Mouse (Mus musculus): ENCODE results near the gene Xpo6. TPM values are rescaled to one million over a fixed set of nuclear protein-coding genes. Genes with fewer than 3 reads are reported as not detected.

The Xpo6 gene
- polyA plus RNA-seq, 1 experiment from 2014 or later: 56.2 TPM

GRCm38 (mm10) chr7:126158238-126158637 is 42.1 kb downstream of the Xpo6 start:
- Histone ChIP-seq H3K27ac (ENCODE audit: low read depth, low read length) (no peak overlapping the region), H3K27me3 (ENCODE audit: control insufficient read depth, insufficient read depth, low read length) (no peaks in the 10 kb centered on the region), H3K9ac (ENCODE audit: low read length) (no peak overlapping the region), H3K4me2 (no peak overlapping the region), H3K36me3 (ENCODE audit: control insufficient read depth, insufficient read depth, low read length) (no peaks in the 10 kb centered on the region), H3K4me3 (ENCODE audit: low read depth, low read length) (no peak overlapping the region), H3K9me3 (ENCODE audit: control insufficient read depth, low read length) (no peaks in the 10 kb centered on the region), H3K4me1 (ENCODE audit: control insufficient read depth, insufficient read depth, low read length) (no peaks in the 10 kb centered on the region)
- WGBS: 95% methylated on average over 3 of the region's 3 CpGs
- ATAC-seq (ENCODE audit: low FRiP score) (no peak), DNase-seq (ENCODE audit: low spot score, missing footprints) (peak; percentile 37)

GRCm38 (mm10) chr7:126155746-126156145 is 44.6 kb downstream of the Xpo6 start:
- H3K4me2 ChIP-seq: no peak overlapping the region
- 83% methylated on average over 1 of the region's 1 CpGs for WGBS
- H3K9ac ChIP-seq (ENCODE audit: low read length): no peak overlapping the region
- no peak overlapping the region for H3K4me3 ChIP-seq (ENCODE audit: low read depth, low read length)
- 0 out of 2 replicates have a peak, but pooled peaks cover 3% of the 10 kb centered on the region for H3K36me3 ChIP-seq (ENCODE audit: control insufficient read depth, insufficient read depth, low read length)
- H3K4me1 ChIP-seq (ENCODE audit: control insufficient read depth, insufficient read depth, low read length): no peaks in the 10 kb centered on the region
- ATAC-seq (ENCODE audit: low FRiP score) (no peak), DNase-seq (ENCODE audit: low spot score, missing footprints) (peak; percentile 21)
- H3K27ac ChIP-seq (ENCODE audit: low read depth, low read length): no peak overlapping the region
- H3K9me3 ChIP-seq (ENCODE audit: control insufficient read depth, low read length): no peaks in the 10 kb centered on the region
- no peaks in the 10 kb centered on the region for H3K27me3 ChIP-seq (ENCODE audit: control insufficient read depth, insufficient read depth, low read length)

DNA sequence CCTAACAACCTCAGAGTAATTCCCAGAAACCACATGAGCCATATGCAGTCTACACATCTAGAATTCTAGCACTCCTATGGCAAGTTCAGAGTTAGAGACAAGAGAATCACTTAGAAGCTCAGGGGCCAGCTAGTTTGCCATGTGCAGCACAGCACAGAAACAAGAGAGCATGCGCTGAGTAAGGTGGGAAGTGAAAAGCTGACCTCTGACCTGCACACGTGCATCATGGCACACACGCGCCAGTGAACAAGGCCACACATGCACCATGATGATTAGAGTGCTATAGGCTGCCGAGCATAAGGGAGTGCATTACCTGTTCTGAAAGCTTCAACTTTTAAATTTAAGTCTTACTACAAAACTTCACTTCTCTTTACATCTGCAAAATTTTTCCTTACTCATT is 45.6 kb downstream of the Xpo6 start:
- H3K36me3 ChIP-seq (ENCODE audit: control insufficient read depth, insufficient read depth, low read length): 0 out of 2 replicates have a peak, but pooled peaks cover 3% of the 10 kb centered on the region
- H3K27me3 ChIP-seq (ENCODE audit: control insufficient read depth, insufficient read depth, low read length): no peaks in the 10 kb centered on the region
- no peak overlapping the region for H3K9ac ChIP-seq (ENCODE audit: low read length)
- no peaks in the 10 kb centered on the region for H3K9me3 ChIP-seq (ENCODE audit: control insufficient read depth, low read length)
- no peak overlapping the region for H3K4me2 ChIP-seq
- ATAC-seq (ENCODE audit: low FRiP score): no peak
- no peak overlapping the region for H3K4me3 ChIP-seq (ENCODE audit: low read depth, low read length)
- 94% methylated on average over 5 of the region's 5 CpGs for WGBS
- no peak overlapping the region for H3K27ac ChIP-seq (ENCODE audit: low read depth, low read length)
- peak; percentile 47 for DNase-seq (ENCODE audit: low spot score, missing footprints)
- no peaks in the 10 kb centered on the region for H3K4me1 ChIP-seq (ENCODE audit: control insufficient read depth, insufficient read depth, low read length)

DNA sequence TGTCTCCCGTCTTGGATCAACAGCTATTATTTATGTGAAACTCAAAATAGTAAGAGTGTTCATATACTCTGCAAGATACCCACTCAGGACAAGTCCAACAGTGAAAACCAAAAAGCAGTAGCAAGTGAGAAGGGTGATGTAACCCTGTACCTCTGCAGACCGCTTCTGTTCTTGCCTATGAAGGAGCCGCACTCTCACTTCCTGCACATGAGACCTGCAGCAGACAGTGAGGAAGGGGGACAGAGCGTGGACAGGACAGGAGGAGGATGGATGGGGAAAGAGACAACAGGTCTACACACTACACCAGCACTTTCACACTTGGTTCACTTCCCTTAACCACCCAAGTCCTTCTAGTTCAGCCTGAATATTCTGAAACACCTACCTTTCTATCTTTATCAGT is 48.0 kb downstream of the Xpo6 start:
- Histone ChIP-seq H3K36me3 (ENCODE audit: control insufficient read depth, insufficient read depth, low read length) (0 out of 2 replicates have a peak, but pooled peaks cover 5% of the 10 kb centered on the region), H3K9ac (ENCODE audit: low read length) (no peak overlapping the region), H3K4me3 (ENCODE audit: low read depth, low read length) (no peak overlapping the region), H3K27me3 (ENCODE audit: control insufficient read depth, insufficient read depth, low read length) (no peaks in the 10 kb centered on the region), H3K27ac (ENCODE audit: low read depth, low read length) (no peak overlapping the region), H3K4me1 (ENCODE audit: control insufficient read depth, insufficient read depth, low read length) (no peaks in the 10 kb centered on the region), H3K4me2 (no peak overlapping the region), H3K9me3 (ENCODE audit: control insufficient read depth, low read length) (no peaks in the 10 kb centered on the region)
- WGBS: 93% methylated on average over 4 of the region's 4 CpGs
- ATAC-seq (ENCODE audit: low FRiP score): no peak
- DNase-seq (ENCODE audit: low spot score, missing footprints): peak; percentile 47

DNA sequence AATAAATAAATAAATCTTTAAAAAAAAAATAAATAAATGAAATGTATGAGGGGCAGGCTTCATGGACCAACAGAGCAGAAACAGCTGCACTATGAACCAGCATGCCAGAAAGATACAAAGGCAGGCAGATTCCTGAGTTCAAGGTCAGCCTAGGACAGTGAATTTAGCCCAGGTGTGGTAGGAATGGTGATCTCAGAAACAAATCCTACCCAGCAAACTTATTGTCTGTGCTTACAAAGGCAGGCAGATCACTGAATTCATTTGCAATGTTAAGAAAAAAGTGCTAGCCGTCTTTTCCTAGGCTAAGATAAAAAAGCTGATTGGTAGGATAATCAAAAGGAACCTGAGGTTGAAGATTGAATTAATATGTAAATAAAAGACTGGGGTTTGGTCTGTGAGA is 54.1 kb downstream of the Xpo6 start:
- WGBS: 83% methylated on average over 1 of the region's 1 CpGs
- Histone ChIP-seq H3K4me2 (no peak overlapping the region), H3K4me3 (ENCODE audit: low read depth, low read length) (no peak overlapping the region), H3K27me3 (ENCODE audit: control insufficient read depth, insufficient read depth, low read length) (no peaks in the 10 kb centered on the region), H3K9me3 (ENCODE audit: control insufficient read depth, low read length) (no peaks in the 10 kb centered on the region), H3K9ac (ENCODE audit: low read length) (no peak overlapping the region), H3K4me1 (ENCODE audit: control insufficient read depth, insufficient read depth, low read length) (no peaks in the 10 kb centered on the region), H3K36me3 (ENCODE audit: control insufficient read depth, insufficient read depth, low read length) (0 out of 2 replicates have a peak, but pooled peaks cover 2% of the 10 kb centered on the region), H3K27ac (ENCODE audit: low read depth, low read length) (no peak overlapping the region)
- ATAC-seq (ENCODE audit: low FRiP score): no peak
- peak; percentile 17 for DNase-seq (ENCODE audit: low spot score, missing footprints)

- H3K36me3 ChIP-seq (ENCODE audit: control insufficient read depth, insufficient read depth, low read length): peaks cover 2% of the 10 kb centered on the region; the same call in 1 of the 2 replicates
- WGBS: 87% methylated on average over 2 of the region's 2 CpGs
- H3K27ac ChIP-seq (ENCODE audit: low read depth, low read length): no peak overlapping the region
- no peak overlapping the region for H3K4me3 ChIP-seq (ENCODE audit: low read depth, low read length)
- no peak for ATAC-seq (ENCODE audit: low FRiP score)
- DNase-seq (ENCODE audit: low spot score, missing footprints): peak; percentile 4
- no peak overlapping the region for H3K9ac ChIP-seq (ENCODE audit: low read length)
- H3K27me3 ChIP-seq (ENCODE audit: control insufficient read depth, insufficient read depth, low read length): no peaks in the 10 kb centered on the region
- H3K9me3 ChIP-seq (ENCODE audit: control insufficient read depth, low read length): no peaks in the 10 kb centered on the region
- H3K4me2 ChIP-seq: no peak overlapping the region
- H3K4me1 ChIP-seq (ENCODE audit: control insufficient read depth, insufficient read depth, low read length): no peaks in the 10 kb centered on the region
Measured at GRCm38 (mm10) chr7:126144364-126144763, 55.9 kb downstream of the Xpo6 start.

- 96% methylated on average over 5 of the region's 5 CpGs for WGBS
- Histone ChIP-seq H3K9me3 (ENCODE audit: control insufficient read depth, low read length) (no peaks in the 10 kb centered on the region), H3K4me1 (ENCODE audit: control insufficient read depth, insufficient read depth, low read length) (no peaks in the 10 kb centered on the region), H3K4me2 (no peak overlapping the region), H3K4me3 (ENCODE audit: low read depth, low read length) (no peak overlapping the region), H3K36me3 (ENCODE audit: control insufficient read depth, insufficient read depth, low read length) (no peaks in the 10 kb centered on the region; the same call in 1 of the 2 replicates), H3K27me3 (ENCODE audit: control insufficient read depth, insufficient read depth, low read length) (no peaks in the 10 kb centered on the region), H3K27ac (ENCODE audit: low read depth, low read length) (no peak overlapping the region), H3K9ac (ENCODE audit: low read length) (no peak overlapping the region)
- DNase-seq (ENCODE audit: low spot score, missing footprints) (peak; percentile 17), ATAC-seq (ENCODE audit: low FRiP score) (no peak)
Measured at GRCm38 (mm10) chr7:126137850-126138249, 62.5 kb downstream of the Xpo6 start.

- peak; percentile 8 for DNase-seq (ENCODE audit: low spot score, missing footprints)
- Histone ChIP-seq H3K9ac (ENCODE audit: low read length) (no peak overlapping the region), H3K27ac (ENCODE audit: low read depth, low read length) (no peak overlapping the region), H3K4me3 (ENCODE audit: low read depth, low read length) (no peak overlapping the region), H3K36me3 (ENCODE audit: control insufficient read depth, insufficient read depth, low read length) (no peaks in the 10 kb centered on the region; the same call in 1 of the 2 replicates), H3K4me1 (ENCODE audit: control insufficient read depth, insufficient read depth, low read length) (no peaks in the 10 kb centered on the region), H3K27me3 (ENCODE audit: control insufficient read depth, insufficient read depth, low read length) (no peaks in the 10 kb centered on the region), H3K9me3 (ENCODE audit: control insufficient read depth, low read length) (no peaks in the 10 kb centered on the region), H3K4me2 (no peak overlapping the region)
- no peak for ATAC-seq (ENCODE audit: low FRiP score)
- 93% methylated on average over 2 of the region's 2 CpGs for WGBS
Measured at GRCm38 (mm10) chr7:126135391-126135790, 64.9 kb downstream of the Xpo6 start.

DNA sequence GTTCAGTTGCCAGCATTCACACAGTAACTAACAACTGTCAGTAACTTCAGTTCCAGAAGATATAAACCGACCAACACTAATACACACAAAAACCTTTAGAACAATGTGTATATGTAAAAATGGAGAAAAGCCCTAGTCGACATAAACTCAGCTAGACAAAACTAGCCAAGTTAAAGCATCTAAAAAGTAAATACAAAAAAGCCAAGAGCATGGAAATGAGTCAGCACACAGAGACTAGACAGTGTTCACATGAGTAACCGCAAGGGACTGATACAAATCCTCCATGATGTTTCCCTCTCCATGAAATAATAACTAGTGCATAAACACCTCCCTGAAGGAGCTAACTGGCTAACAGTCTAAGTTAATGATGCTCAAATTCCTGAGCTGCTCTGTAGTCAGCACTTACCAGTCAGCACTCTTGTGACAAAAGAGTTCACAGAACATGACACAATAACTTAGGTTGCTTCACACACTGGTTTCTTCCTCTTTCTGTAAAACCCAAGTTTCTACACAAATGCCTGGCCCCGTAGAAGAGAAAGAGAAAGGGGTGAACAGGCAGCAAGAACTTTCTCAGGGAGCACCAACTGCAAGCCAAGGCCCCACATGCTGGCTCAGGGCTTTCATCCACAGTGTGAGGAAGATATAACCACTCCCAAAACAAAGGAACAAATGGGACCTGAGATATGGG is 65.5 kb downstream of the Xpo6 start:
- DNase-seq (ENCODE audit: low spot score, missing footprints): no peak

More for the DNA sequence above, 65.5 kb downstream of the Xpo6 start:
- H3K9me3 ChIP-seq (ENCODE audit: control insufficient read depth, low read length): no peaks in the 10 kb centered on the region
- H3K9ac ChIP-seq (ENCODE audit: low read length): no peak overlapping the region
- 85% methylated on average over 4 of the region's 4 CpGs for WGBS
- no peak for ATAC-seq (ENCODE audit: low FRiP score)
- no peak overlapping the region for H3K4me2 ChIP-seq
- H3K27me3 ChIP-seq (ENCODE audit: control insufficient read depth, insufficient read depth, low read length): no peaks in the 10 kb centered on the region
- no peaks in the 10 kb centered on the region for H3K36me3 ChIP-seq (ENCODE audit: control insufficient read depth, insufficient read depth, low read length)
- H3K27ac ChIP-seq (ENCODE audit: low read depth, low read length): no peak overlapping the region
- no peak overlapping the region for H3K4me3 ChIP-seq (ENCODE audit: low read depth, low read length)
- H3K4me1 ChIP-seq (ENCODE audit: control insufficient read depth, insufficient read depth, low read length): no peaks in the 10 kb centered on the region

Measured in midbrain, embryonic 11.5 days (tissue).